Mouse (Mus musculus): Measurements from ENCODE around the gene Kansl1.
A peak's percentile ranks its signal among the peaks of the same experiment; 100 is the strongest.

GRCm38 (mm10) chr11:104510606-104511005 lies 41.9 kb upstream of the Kansl1 start:
- TF ChIP-seq EP300 (IDR thresholded peaks at IDR 0.05; ENCODE audit: low read depth) (no peak), CTCF (IDR thresholded peaks at IDR 0.05; ENCODE audit: low read depth) (peak; percentile 69)

Measured in liver, postnatal 0 days (tissue).